Mouse (Mus musculus) C2C12 (cell line): Measurements from ENCODE around the gene Ablim2.

ENCODE experiments used
- CEBPB ChIP-seq: IDR thresholded peaks from one replicate; pipeline ENCODE4 v1.6.1; 2011; ENCODE audit warnings: low read depth, mild to moderate bottlenecking, control low read depth, moderate library complexity
- CTCF ChIP-seq: IDR thresholded peaks from one replicate; pipeline ENCODE4 v1.5.1; 2011; ENCODE audit not compliant: control insufficient read depth, insufficient read depth, insufficient read length
- FOSL1 ChIP-seq: IDR thresholded peaks from one replicate; pipeline ENCODE4 v1.8.0; 2011; ENCODE audit warnings: mild to moderate bottlenecking, low read length; ENCODE audit not compliant: poor library complexity, insufficient read depth, severe bottlenecking
- MAX ChIP-seq: IDR thresholded peaks from one replicate; pipeline ENCODE4 v1.6.1; 2011; ENCODE audit warnings: mild to moderate bottlenecking, control low read depth
- MYOD1 ChIP-seq: IDR thresholded peaks from one replicate; pipeline ENCODE4 v1.6.1; 2011; ENCODE audit warnings: low read depth; ENCODE audit not compliant: control insufficient read depth, insufficient read length
- MYOG ChIP-seq: IDR thresholded peaks from one replicate; pipeline ENCODE4 v1.6.1; 2011; ENCODE audit not compliant: control insufficient read depth, insufficient read length; ENCODE audit errors: extremely low read depth
- USF1 ChIP-seq: IDR thresholded peaks from one replicate; pipeline ENCODE4 v1.6.1; 2011; ENCODE audit warnings: low read depth, mild to moderate bottlenecking, control low read depth, moderate library complexity

- no peak for TF ChIP-seq CTCF
- no peak for TF ChIP-seq MAX
- no peak for TF ChIP-seq CEBPB
- no peak for TF ChIP-seq USF1
- no peak for TF ChIP-seq MYOG
- no peak for TF ChIP-seq MYOD1
- TF ChIP-seq FOSL1 = no peak
Measured at GRCm38 (mm10) chr5:35768997-35769396, 11.3 kb downstream of the Ablim2 start.
